Mouse (Mus musculus) heart, adult 11 months (tissue): Measurements from ENCODE around the gene Cyb5r1.

Source experiments
- DNase-seq: peaks from one replicate; pipeline ENCODE4 v3.0.0; 2022

Cyb5r1 gene

GRCm38 (mm10) chr1:134405509-134406413 lies at the start of gene Cyb5r1:
Cyb5r1 (plus strand) TSS chr1:134405559.
- DNase-seq: peak; percentile 99

GRCm38 (mm10) chr1:134357461-134357860 lies 47.9 kb upstream of the Cyb5r1 start:
- peak; percentile 77 for DNase-seq

GRCm38 (mm10) chr1:134360656-134361055 lies 44.7 kb upstream of the Cyb5r1 start:
- DNase-seq: peak; percentile 90

GRCm38 (mm10) chr1:134361195-134361856 lies 44.0 kb upstream of the Cyb5r1 start:
- DNase-seq: peak; percentile 88

- DNase-seq: peak; percentile 100
These were observed 43.5 kb upstream of the Cyb5r1 start, which contains the start of gene Tmem183a for GRCm38 (mm10) chr1:134361857-134362212. Tmem183a (minus strand) TSS chr1:134361979.

GRCm38 (mm10) chr1:134363194-134363593 lies 42.2 kb upstream of the Cyb5r1 start:
- peak; percentile 49 for DNase-seq

GRCm38 (mm10) chr1:134365491-134365890 lies 39.9 kb upstream of the Cyb5r1 start:
- peak; percentile 58 for DNase-seq

GRCm38 (mm10) chr1:134368777-134369337 lies 36.5 kb upstream of the Cyb5r1 start:
- DNase-seq: peak; percentile 85

- peak; percentile 78 for DNase-seq
These were observed 31.2 kb upstream of the Cyb5r1 start for GRCm38 (mm10) chr1:134374124-134374523.

GRCm38 (mm10) chr1:134381051-134381450 lies 24.3 kb upstream of the Cyb5r1 start:
- DNase-seq: no peak

GRCm38 (mm10) chr1:134381795-134382625 lies 23.3 kb upstream of the Cyb5r1 start:
- peak; percentile 93 for DNase-seq

GRCm38 (mm10) chr1:134384581-134384980 lies 20.8 kb upstream of the Cyb5r1 start:
- DNase-seq: peak; percentile 96

- no peak for DNase-seq
These were observed 20.2 kb upstream of the Cyb5r1 start for GRCm38 (mm10) chr1:134385176-134385575.

- DNase-seq: no peak
These were observed 19.7 kb upstream of the Cyb5r1 start, which contains the start of gene 4933406M09Rik for GRCm38 (mm10) chr1:134385666-134386065. 4933406M09Rik (plus strand) TSS chr1:134385940.

- DNase-seq: no peak
These were observed 11.5 kb upstream of the Cyb5r1 start for GRCm38 (mm10) chr1:134393827-134394226.

- peak; percentile 74 for DNase-seq
These were observed 7.1 kb upstream of the Cyb5r1 start for GRCm38 (mm10) chr1:134398210-134398609.

- no peak for DNase-seq
These were observed 5.6 kb upstream of the Cyb5r1 start for GRCm38 (mm10) chr1:134399735-134400134.

GRCm38 (mm10) chr1:134406414-134406771 lies 1.0 kb downstream of the Cyb5r1 start:
- no peak for DNase-seq

GRCm38 (mm10) chr1:134408080-134408479 lies 2.7 kb downstream of the Cyb5r1 start:
- DNase-seq: no peak

- peak; percentile 82 for DNase-seq
These were observed 6.6 kb downstream of the Cyb5r1 start for GRCm38 (mm10) chr1:134411706-134412629.

- DNase-seq: no peak
These were observed 8.7 kb downstream of the Cyb5r1 start for GRCm38 (mm10) chr1:134414038-134414437.
